Mouse (Mus musculus): ENCODE measurements around the gene Mlip. TPM values are rescaled to one million over a fixed set of nuclear protein-coding genes. Genes with fewer than 3 reads are reported as not detected.

Gene Mlip
- not detected in 2 replicates for polyA plus RNA-seq (2012; ENCODE audit: insufficient read depth, low replicate concordance)

GRCm38 (mm10) chr9:77352432-77353175, at the start of gene Mlip:
Gene Mlip (minus strand): TSS chr9:77352969.
- Histone ChIP-seq H3K4me3 (replicated peaks) (no peak within 1 kb of the TSS), H3K4me1 (no peaks in the 10 kb centered on the region), H3K27me3 (replicated peaks) (no peaks in the 10 kb centered on the region), H3K36me3 (replicated peaks; ENCODE audit: low read length) (no peaks in the 10 kb centered on the region), H3K9me3 (no peaks in the 10 kb centered on the region)
- no peak for TF ChIP-seq FLI1 (IDR thresholded peaks at IDR 0.05; ENCODE audit: low read length)
- TF ChIP-seq GATA1 (IDR thresholded peaks at IDR 0.05; ENCODE audit: borderline replicate concordance, low read length) = no peak

GRCm38 (mm10) chr9:77399801-77400200, 47.0 kb upstream of the Mlip start:
- Histone ChIP-seq H3K4me3 (replicated peaks) (no peak overlapping the region), H3K27me3 (replicated peaks) (no peaks in the 10 kb centered on the region), H3K36me3 (replicated peaks; ENCODE audit: low read length) (no peaks in the 10 kb centered on the region), H3K4me1 (no peaks in the 10 kb centered on the region), H3K9me3 (no peaks in the 10 kb centered on the region)
- TF ChIP-seq GATA1 (IDR thresholded peaks at IDR 0.05; ENCODE audit: borderline replicate concordance, low read length) (no peak), FLI1 (IDR thresholded peaks at IDR 0.05; ENCODE audit: low read length) (no peak)

- Histone ChIP-seq H3K36me3 (replicated peaks; ENCODE audit: low read length) (no peaks in the 10 kb centered on the region), H3K9me3 (no peaks in the 10 kb centered on the region), H3K4me3 (replicated peaks) (no peak overlapping the region), H3K27me3 (replicated peaks) (no peaks in the 10 kb centered on the region), H3K4me1 (no peaks in the 10 kb centered on the region)
- no peak for TF ChIP-seq GATA1 (IDR thresholded peaks at IDR 0.05; ENCODE audit: borderline replicate concordance, low read length)
- no peak for TF ChIP-seq FLI1 (IDR thresholded peaks at IDR 0.05; ENCODE audit: low read length)
Measured at GRCm38 (mm10) chr9:77398856-77399631, 46.3 kb upstream of the Mlip start.

GRCm38 (mm10) chr9:77397027-77397426, 44.3 kb upstream of the Mlip start:
- TF ChIP-seq GATA1 (IDR thresholded peaks at IDR 0.05; ENCODE audit: borderline replicate concordance, low read length) = no peak
- no peaks in the 10 kb centered on the region for H3K27me3 ChIP-seq (replicated peaks)
- H3K9me3 ChIP-seq = no peaks in the 10 kb centered on the region
- no peaks in the 10 kb centered on the region for H3K36me3 ChIP-seq (replicated peaks; ENCODE audit: low read length)
- H3K4me3 ChIP-seq (replicated peaks) = no peak overlapping the region
- H3K4me1 ChIP-seq = no peaks in the 10 kb centered on the region

DNA sequence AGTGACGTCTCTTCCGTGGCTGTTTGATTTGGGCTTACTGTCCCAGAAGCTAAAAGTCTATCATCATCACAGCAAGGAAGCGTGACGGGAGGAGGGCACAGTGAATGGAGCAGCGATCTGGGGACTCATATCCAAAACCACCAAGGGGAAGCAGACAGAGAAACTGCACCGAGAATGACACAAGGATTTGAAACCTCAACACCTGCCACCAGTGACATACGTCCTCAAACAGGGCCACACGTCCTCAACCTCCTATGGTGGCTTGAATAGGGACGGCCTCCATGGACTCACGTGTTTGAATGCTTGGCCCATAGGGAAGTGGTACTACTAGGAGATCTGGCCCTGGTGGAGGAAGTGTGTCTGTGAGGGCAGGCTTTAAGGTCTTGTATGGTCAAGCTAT, 38.5 kb upstream of the Mlip start:
- TF ChIP-seq GATA1 (IDR thresholded peaks at IDR 0.05; ENCODE audit: borderline replicate concordance, low read length) = no peak
- TF ChIP-seq FLI1 (IDR thresholded peaks at IDR 0.05; ENCODE audit: low read length) = no peak
- no peaks in the 10 kb centered on the region for H3K4me1 ChIP-seq
- H3K36me3 ChIP-seq (replicated peaks; ENCODE audit: low read length) = no peaks in the 10 kb centered on the region
- H3K9me3 ChIP-seq = 0 out of 2 replicates have a peak, but pooled peaks cover 2% of the 10 kb centered on the region
- no peaks in the 10 kb centered on the region for H3K27me3 ChIP-seq (replicated peaks)
- H3K4me3 ChIP-seq (replicated peaks) = no peak overlapping the region

- no peaks in the 10 kb centered on the region for H3K36me3 ChIP-seq (replicated peaks; ENCODE audit: low read length)
- peaks cover 3% of the 10 kb centered on the region for H3K27me3 ChIP-seq (replicated peaks)
- H3K4me1 ChIP-seq = no peaks in the 10 kb centered on the region
- 0 out of 2 replicates have a peak, but pooled peaks cover 2% of the 10 kb centered on the region for H3K9me3 ChIP-seq
- TF ChIP-seq GATA1 (IDR thresholded peaks at IDR 0.05; ENCODE audit: borderline replicate concordance, low read length) (no peak), FLI1 (IDR thresholded peaks at IDR 0.05; ENCODE audit: low read length) (no peak)
- no peak overlapping the region for H3K4me3 ChIP-seq (replicated peaks)
Measured at GRCm38 (mm10) chr9:77388956-77389355, 36.2 kb upstream of the Mlip start.

- TF ChIP-seq FLI1 (IDR thresholded peaks at IDR 0.05; ENCODE audit: low read length) (no peak), GATA1 (IDR thresholded peaks at IDR 0.05; ENCODE audit: borderline replicate concordance, low read length) (no peak)
- peaks cover 3% of the 10 kb centered on the region for H3K27me3 ChIP-seq (replicated peaks)
- H3K4me3 ChIP-seq (replicated peaks) = no peak overlapping the region
- H3K9me3 ChIP-seq = 0 out of 2 replicates have a peak, but pooled peaks cover 2% of the 10 kb centered on the region
- H3K36me3 ChIP-seq (replicated peaks; ENCODE audit: low read length) = no peaks in the 10 kb centered on the region
- H3K4me1 ChIP-seq = no peaks in the 10 kb centered on the region
Measured at GRCm38 (mm10) chr9:77386751-77387150, 34.0 kb upstream of the Mlip start.

- H3K36me3 ChIP-seq (replicated peaks; ENCODE audit: low read length) = no peaks in the 10 kb centered on the region
- H3K4me3 ChIP-seq (replicated peaks) = no peak overlapping the region
- no peaks in the 10 kb centered on the region for H3K9me3 ChIP-seq
Measured at GRCm38 (mm10) chr9:77385611-77386010, 32.8 kb upstream of the Mlip start.

DNA sequence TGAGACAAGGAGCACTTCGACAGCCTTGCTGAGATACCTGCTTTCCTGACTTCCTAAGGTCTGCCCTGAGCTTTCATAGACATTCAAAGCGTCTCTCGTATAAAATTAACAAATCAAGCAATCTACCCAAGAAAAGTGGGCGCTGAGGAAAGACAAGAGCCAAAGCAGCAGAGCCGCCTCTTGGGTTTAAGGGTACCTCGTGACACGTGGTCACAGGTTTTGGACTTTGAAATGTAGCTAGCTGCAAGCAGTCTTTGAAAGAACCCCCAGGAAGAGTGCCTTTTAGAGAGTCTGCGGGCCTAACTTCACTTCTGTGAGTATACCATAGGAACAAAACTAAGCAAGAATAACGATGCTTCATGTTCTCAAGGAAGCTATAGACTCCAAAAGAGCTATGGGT, 31.9 kb upstream of the Mlip start:
- TF ChIP-seq GATA1 (IDR thresholded peaks at IDR 0.05; ENCODE audit: borderline replicate concordance, low read length) (no peak), FLI1 (IDR thresholded peaks at IDR 0.05; ENCODE audit: low read length) (no peak)
- H3K9me3 ChIP-seq = no peaks in the 10 kb centered on the region

More at GRCm38 (mm10) chr9:77385611-77386010, 32.8 kb upstream of the Mlip start:
- H3K4me1 ChIP-seq = no peaks in the 10 kb centered on the region
- TF ChIP-seq GATA1 (IDR thresholded peaks at IDR 0.05; ENCODE audit: borderline replicate concordance, low read length) = no peak
- TF ChIP-seq FLI1 (IDR thresholded peaks at IDR 0.05; ENCODE audit: low read length) = no peak
- H3K27me3 ChIP-seq (replicated peaks) = peaks cover 3% of the 10 kb centered on the region

DNA sequence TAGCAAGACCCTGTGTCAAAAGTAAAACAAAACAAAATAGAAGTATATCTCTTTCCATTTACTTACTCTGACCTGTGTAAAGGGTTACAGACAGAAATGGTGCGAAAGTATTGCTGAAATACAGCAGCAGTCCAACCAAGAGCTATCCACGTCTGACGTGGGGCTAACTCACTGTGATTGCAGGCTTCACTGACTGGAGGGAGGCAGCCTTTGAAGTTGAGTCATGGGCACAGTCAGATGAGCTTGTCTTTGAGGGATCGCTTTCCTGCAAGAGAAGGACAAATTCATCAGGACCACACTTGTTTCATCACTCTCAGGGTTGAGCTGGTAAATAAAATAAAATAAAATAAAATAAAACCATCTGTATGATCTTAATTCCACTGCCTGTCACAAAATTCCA, 31.2 kb upstream of the Mlip start:
- Histone ChIP-seq H3K27me3 (replicated peaks) (peaks cover 3% of the 10 kb centered on the region), H3K9me3 (no peaks in the 10 kb centered on the region), H3K36me3 (replicated peaks; ENCODE audit: low read length) (no peaks in the 10 kb centered on the region), H3K4me1 (no peaks in the 10 kb centered on the region), H3K4me3 (replicated peaks) (no peak overlapping the region)
- TF ChIP-seq FLI1 (IDR thresholded peaks at IDR 0.05; ENCODE audit: low read length) (no peak), GATA1 (IDR thresholded peaks at IDR 0.05; ENCODE audit: borderline replicate concordance, low read length) (no peak)

More for the DNA sequence above, 31.9 kb upstream of the Mlip start:
- H3K36me3 ChIP-seq (replicated peaks; ENCODE audit: low read length) = no peaks in the 10 kb centered on the region
- H3K4me1 ChIP-seq = no peaks in the 10 kb centered on the region
- H3K27me3 ChIP-seq (replicated peaks) = peaks cover 3% of the 10 kb centered on the region
- H3K4me3 ChIP-seq (replicated peaks) = no peak overlapping the region
